Mouse (Mus musculus) forebrain, embryonic 11.5 days (tissue): Measurements from ENCODE around the gene Tgfbr3. TPM values are rescaled to one million over a fixed set of nuclear protein-coding genes. Genes with fewer than 3 reads are reported as not detected.

Source experiments
- ATAC-seq: fragments of 200-750 bp; cut with Nextera tagmentation; replicated peaks from 2 replicates; pipeline ENCODE4 v1.8.0; 2017; ENCODE audit warnings: moderate TSS enrichment; ENCODE audit not compliant: low FRiP score
- DNase-seq: peaks from one replicate; pipeline ENCODE4 v3.0.0-alpha.2; 2017; ENCODE audit warnings: low spot score
- H3K27ac ChIP-seq: fragments of 300-500 bp; sonication (generic); 2 replicates; pipeline ENCODE4 v1.5.1; 2014; ENCODE audit warnings: low read depth, low read length
- H3K27me3 ChIP-seq: fragments of 300-500 bp; sonication (generic); 2 replicates; pipeline ENCODE4 v1.6.1; 2014; ENCODE audit warnings: mild to moderate bottlenecking, low read length, mixed read lengths; ENCODE audit not compliant: control insufficient read depth, insufficient read depth
- H3K36me3 ChIP-seq: fragments of 300-500 bp; sonication (generic); 2 replicates; pipeline ENCODE4 v1.6.1; 2014; ENCODE audit warnings: mild to moderate bottlenecking, low read length, moderate library complexity, mixed read lengths; ENCODE audit not compliant: control insufficient read depth, insufficient read depth
- H3K4me1 ChIP-seq: fragments of 300-500 bp; sonication (generic); replicated peaks from 2 replicates; pipeline ENCODE4 v1.6.1; 2014; ENCODE audit warnings: low read length, mixed read lengths; ENCODE audit not compliant: control insufficient read depth, insufficient read depth
- H3K4me2 ChIP-seq: fragments of 300-500 bp; sonication (generic); 2 replicates; pipeline ENCODE4 v1.6.1; 2014; ENCODE audit warnings: low read depth, mild to moderate bottlenecking, low read length, moderate library complexity, mixed read lengths; ENCODE audit not compliant: severe bottlenecking
- H3K4me3 ChIP-seq: fragments of 300-500 bp; sonication (generic); 2 replicates; pipeline ENCODE4 v1.5.1; 2014; ENCODE audit warnings: low read depth, low read length
- H3K9ac ChIP-seq: fragments of 300-500 bp; sonication (generic); 2 replicates; pipeline ENCODE4 v1.6.1; 2014; ENCODE audit warnings: low read length
- H3K9me3 ChIP-seq: fragments of 300-500 bp; sonication (generic); 2 replicates; pipeline ENCODE4 v1.6.1; 2016; ENCODE audit warnings: low read length, mixed read lengths; ENCODE audit not compliant: control insufficient read depth
- WGBS: fragments of 180-500 bp; shearing (Covaris S2); extraction: QIAGEN DNeasy Blood & Tissue Kit; methylation state at CpG from one replicate; pipeline ENCODE4 v1.1.7; 2014; 5-methylcytosine and 5-hydroxymethylcytosine counted together
- polyA plus RNA-seq: library from polyadenylated mRNA; unstranded; fragments of >200 nt; fragmentation: Nextera tagmentation; extraction: Ambion mirVana; gene quantifications from 2 replicates; pipeline ENCODE4 v1.2.1, GENCODE M21; 2014

Tgfbr3 gene
- polyA plus RNA-seq, 1 experiment from 2014 or later = 6.9 TPM

DNA sequence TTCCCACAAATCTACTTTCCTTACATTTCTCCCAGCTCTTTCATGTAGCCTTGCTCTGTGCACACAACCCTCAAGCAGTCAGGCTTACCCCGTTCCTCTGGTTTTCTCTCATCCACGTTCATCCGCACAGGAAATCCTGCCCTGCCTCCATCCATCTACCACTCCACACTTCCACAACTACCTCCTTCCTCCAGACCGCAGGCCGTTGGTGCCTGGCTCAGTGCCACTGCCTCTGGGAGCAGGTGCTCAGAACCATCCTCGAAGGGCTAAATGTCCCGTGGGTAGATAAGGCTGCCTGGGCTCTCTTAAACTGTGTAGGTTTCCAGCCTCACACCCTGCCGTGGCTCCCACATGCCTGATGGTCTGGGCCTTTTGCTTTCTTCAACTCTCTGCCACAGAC is 197.3 kb downstream of the Tgfbr3 start:
- Histone ChIP-seq H3K4me2 (no peak overlapping the region), H3K9me3 (no peaks in the 10 kb centered on the region), H3K4me1 (peaks cover 3% of the 10 kb centered on the region; the same call in 1 of the 2 replicates), H3K4me3 (no peak overlapping the region), H3K36me3 (no peaks in the 10 kb centered on the region), H3K27me3 (no peaks in the 10 kb centered on the region), H3K9ac (no peak overlapping the region), H3K27ac (no peak overlapping the region)
- 90% methylated on average over 8 of the region's 8 CpGs for WGBS
- DNase-seq = no peak
- ATAC-seq = no peak

DNA sequence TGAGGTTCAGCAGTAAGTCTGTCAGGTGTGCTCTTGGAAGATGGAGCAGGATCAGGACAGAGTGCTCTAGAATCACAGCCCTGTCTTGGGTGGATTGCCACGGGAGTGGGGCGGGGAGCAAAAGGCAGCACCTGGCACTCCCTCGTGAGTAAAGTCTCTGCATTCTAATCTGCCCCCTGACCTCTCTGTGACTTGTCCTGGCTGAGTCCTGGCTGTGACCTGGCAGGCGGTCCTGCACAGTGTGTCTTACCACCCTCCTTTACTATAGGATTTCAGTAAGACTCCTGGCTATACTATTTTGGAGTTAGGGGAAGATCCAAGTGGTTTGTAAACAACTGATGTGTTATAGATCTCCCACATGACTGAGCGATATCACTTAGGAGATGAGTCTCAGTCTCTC is 199.5 kb downstream of the Tgfbr3 start:
- Histone ChIP-seq H3K4me1 (peaks cover 3% of the 10 kb centered on the region; the same call in 1 of the 2 replicates), H3K27ac (no peak overlapping the region), H3K4me3 (no peak overlapping the region), H3K27me3 (no peaks in the 10 kb centered on the region), H3K9me3 (no peaks in the 10 kb centered on the region), H3K36me3 (no peaks in the 10 kb centered on the region), H3K4me2 (no peak overlapping the region), H3K9ac (no peak overlapping the region)
- 29% methylated on average over 5 of the region's 5 CpGs for WGBS
- ATAC-seq (no peak), DNase-seq (no peak)

DNA sequence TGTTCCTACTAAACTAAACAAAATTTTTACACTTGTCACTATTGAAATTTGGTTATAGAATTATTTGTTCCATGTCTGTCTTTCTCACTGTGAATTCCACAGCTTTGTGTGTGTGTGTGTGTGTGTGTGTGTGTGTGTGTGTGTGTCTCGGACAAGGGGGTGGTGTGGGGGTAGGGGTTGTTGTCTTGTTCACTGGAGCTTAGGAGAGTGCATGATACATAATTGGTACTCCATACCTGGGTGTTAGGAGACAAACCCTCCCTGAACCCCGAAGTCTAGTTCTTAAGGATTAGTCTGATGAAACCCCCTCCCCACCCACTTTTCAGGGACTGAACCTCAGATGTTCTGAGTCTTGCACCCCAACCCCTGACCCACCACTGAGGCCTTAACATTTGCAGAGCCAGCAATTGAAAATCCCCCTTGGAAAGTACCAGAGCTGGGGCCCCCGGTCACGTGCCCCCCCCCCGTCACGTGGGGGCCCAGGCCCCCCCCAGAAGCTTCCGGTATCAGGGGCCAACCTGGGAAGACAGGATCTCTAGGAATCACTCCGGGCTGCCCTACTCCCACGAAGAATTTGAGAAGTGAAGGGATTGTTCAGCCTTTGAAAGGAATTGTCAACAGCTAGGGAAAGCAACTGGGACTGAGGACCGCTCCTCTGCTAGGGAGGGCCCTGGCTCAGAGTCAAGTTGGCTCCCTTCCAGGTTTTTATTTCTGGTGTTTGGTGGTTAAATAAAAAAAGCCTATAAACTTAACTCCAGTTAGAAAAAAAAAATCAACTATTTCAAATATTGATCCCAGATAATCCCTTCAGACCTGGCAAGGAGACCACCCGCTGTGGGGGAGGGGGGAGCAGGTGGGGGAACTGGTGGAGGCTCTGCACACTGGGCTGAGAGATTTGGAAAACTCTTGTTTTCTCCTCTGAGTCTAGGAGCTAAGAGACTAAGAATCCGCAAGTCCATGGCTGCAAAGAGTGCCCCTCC is 201.3 kb downstream of the Tgfbr3 start:
- H3K4me2 ChIP-seq = no peak overlapping the region
- no peak overlapping the region for H3K9ac ChIP-seq
- ATAC-seq (peak; percentile 83), DNase-seq (peak; percentile 65)
- H3K36me3 ChIP-seq = no peaks in the 10 kb centered on the region
- H3K9me3 ChIP-seq = no peaks in the 10 kb centered on the region
- H3K4me3 ChIP-seq = no peak overlapping the region
- H3K27me3 ChIP-seq = no peaks in the 10 kb centered on the region
- 25% methylated on average over 12 of the region's 12 CpGs for WGBS
- peaks cover 3% of the 10 kb centered on the region; the same call in 1 of the 2 replicates for H3K4me1 ChIP-seq
- peak overlapping the region; percentile 20; the same call in 1 of the 2 replicates for H3K27ac ChIP-seq

GRCm38 (mm10) chr5:107087291-107087690 is 202.1 kb downstream of the Tgfbr3 start:
- DNase-seq (no peak), ATAC-seq (no peak)
- Histone ChIP-seq H3K27me3 (no peaks in the 10 kb centered on the region), H3K4me1 (peaks cover 3% of the 10 kb centered on the region; the same call in 1 of the 2 replicates), H3K36me3 (no peaks in the 10 kb centered on the region), H3K9ac (no peak overlapping the region), H3K9me3 (no peaks in the 10 kb centered on the region), H3K4me3 (no peak overlapping the region), H3K4me2 (no peak overlapping the region), H3K27ac (no peak overlapping the region)
- 78% methylated on average over 2 of the region's 2 CpGs for WGBS

- Histone ChIP-seq H3K27me3 (no peaks in the 10 kb centered on the region), H3K36me3 (no peaks in the 10 kb centered on the region), H3K4me1 (peaks cover 3% of the 10 kb centered on the region; the same call in 1 of the 2 replicates), H3K27ac (no peak overlapping the region), H3K4me3 (no peak overlapping the region), H3K4me2 (no peak overlapping the region), H3K9ac (no peak overlapping the region), H3K9me3 (no peaks in the 10 kb centered on the region)
- no peak for ATAC-seq
- WGBS = 88% methylated on average over 5 of the region's 5 CpGs
- no peak for DNase-seq
Measured at GRCm38 (mm10) chr5:107086166-107086565, 203.3 kb downstream of the Tgfbr3 start.

DNA sequence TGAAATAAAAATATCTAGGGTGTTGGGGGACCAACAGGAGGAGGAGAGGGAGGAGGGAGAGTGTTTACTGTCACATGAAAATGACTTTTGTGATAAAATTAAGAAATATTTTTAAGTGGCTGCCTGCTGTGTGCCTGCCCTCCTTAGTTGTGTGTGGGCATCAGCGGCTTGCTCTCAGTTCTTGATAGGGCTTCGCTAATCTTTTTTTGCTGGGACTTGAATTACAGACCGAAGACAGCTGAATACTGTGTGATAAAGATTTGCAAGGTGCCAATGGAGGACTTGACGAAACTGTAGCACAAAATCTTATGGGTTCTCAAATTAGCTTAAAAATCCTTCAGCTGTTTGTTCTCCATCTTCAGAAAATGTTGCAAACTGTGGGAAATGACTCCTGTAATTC is 205.0 kb downstream of the Tgfbr3 start:
- Histone ChIP-seq H3K4me2 (no peak overlapping the region), H3K9me3 (no peaks in the 10 kb centered on the region), H3K4me1 (peaks cover 3% of the 10 kb centered on the region; the same call in 1 of the 2 replicates), H3K27ac (no peak overlapping the region), H3K36me3 (no peaks in the 10 kb centered on the region), H3K9ac (no peak overlapping the region), H3K4me3 (no peak overlapping the region), H3K27me3 (no peaks in the 10 kb centered on the region)
- WGBS = 90% methylated on average over 4 of the region's 4 CpGs
- DNase-seq = no peak
- no peak for ATAC-seq

DNA sequence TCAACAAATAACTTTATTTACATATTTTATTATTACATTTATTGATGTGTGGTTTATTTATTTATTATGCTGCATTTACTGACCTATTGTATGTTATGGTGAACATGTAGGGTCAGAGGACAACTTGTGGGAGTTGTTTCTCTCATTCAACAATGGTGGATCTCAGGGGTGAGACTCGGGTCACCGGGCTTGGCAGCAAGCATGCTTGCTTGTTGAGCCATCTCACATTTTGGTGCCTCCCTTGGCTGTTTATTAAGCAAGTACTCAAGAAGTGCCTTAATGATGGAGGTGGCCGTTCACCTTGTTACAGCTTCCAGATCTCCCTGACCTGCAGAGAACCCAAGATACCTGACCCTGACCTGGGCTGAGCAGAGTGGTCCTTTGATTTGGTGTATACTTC is 207.4 kb downstream of the Tgfbr3 start:
- DNase-seq = no peak
- Histone ChIP-seq H3K4me1 (no peaks in the 10 kb centered on the region), H3K4me2 (no peak overlapping the region), H3K9me3 (no peaks in the 10 kb centered on the region), H3K27ac (no peak overlapping the region), H3K9ac (no peak overlapping the region), H3K4me3 (no peak overlapping the region), H3K36me3 (no peaks in the 10 kb centered on the region), H3K27me3 (no peaks in the 10 kb centered on the region)
- ATAC-seq = no peak
- 82% methylated on average over 3 of the region's 3 CpGs for WGBS

- H3K27me3 ChIP-seq = no peaks in the 10 kb centered on the region
- H3K4me2 ChIP-seq = no peak overlapping the region
- no peak overlapping the region for H3K27ac ChIP-seq
- no peaks in the 10 kb centered on the region for H3K4me1 ChIP-seq
- no peak overlapping the region for H3K9ac ChIP-seq
- H3K4me3 ChIP-seq = no peak overlapping the region
- DNase-seq = no peak
- no peaks in the 10 kb centered on the region for H3K36me3 ChIP-seq
- no peak for ATAC-seq
- WGBS = 41% methylated on average over 12 of the region's 12 CpGs
- no peaks in the 10 kb centered on the region for H3K9me3 ChIP-seq
Measured at GRCm38 (mm10) chr5:107080986-107081624, 208.3 kb downstream of the Tgfbr3 start.
